Mouse (Mus musculus) CH12.LX (cell line): ENCODE measurements around the gene Nomo1. TPM values are rescaled to one million over a fixed set of nuclear protein-coding genes. Genes with fewer than 3 reads are reported as not detected.

ENCODE experiments used
- DNase-seq: peaks from one replicate; pipeline ENCODE4 v3.0.0-alpha.2; 2013; ENCODE audit errors: extremely low read depth
- H3K27ac ChIP-seq: 2 replicates; pipeline ENCODE4 v1.5.1; 2012; ENCODE audit warnings: low read depth, mild to moderate bottlenecking, control low read depth, moderate library complexity; ENCODE audit not compliant: insufficient read depth
- H3K27me3 ChIP-seq: replicated peaks from 2 replicates; pipeline ENCODE3; 2012; ENCODE audit warnings: inconsistent platforms
- H3K36me3 ChIP-seq, 2 experiments: replicated peaks in 1 of 2; 2 replicates each; pipeline versions ENCODE3 to v1.6.1; 2012; ENCODE audit warnings: inconsistent platforms in 1 of 2, low read length in 1 of 2, mild to moderate bottlenecking in 1 of 2, mixed read lengths in 1 of 2, moderate library complexity in 1 of 2; ENCODE audit not compliant: control insufficient read depth in 1 of 2, insufficient read depth in 1 of 2
- H3K4me1 ChIP-seq, 2 experiments: 2 replicates each; pipeline ENCODE4 v1.6.1; 2012; ENCODE audit warnings: inconsistent platforms in 1 of 2, moderate library complexity in 1 of 2; ENCODE audit not compliant: insufficient read depth in 2 of 2, control insufficient read depth in 1 of 2
- H3K4me2 ChIP-seq: 2 replicates; pipeline ENCODE4 v1.6.1; 2012; ENCODE audit warnings: low read depth, mild to moderate bottlenecking, control low read depth; ENCODE audit not compliant: poor library complexity, insufficient read depth, severe bottlenecking
- H3K4me3 ChIP-seq, 3 experiments: fragments of 150-350 bp in 1 of 3; sonication (generic) in 1 of 3; replicated peaks in 1 of 3; 2 replicates each; pipeline versions ENCODE3 to v1.5.1; 2011 to 2012; ENCODE audit warnings: low read depth in 2 of 3, low read length in 2 of 3, mild to moderate bottlenecking in 2 of 3, moderate library complexity in 2 of 3, control low read depth in 1 of 3, improper control_type of control experiment in 1 of 3, inconsistent platforms in 1 of 3, mixed read lengths in 1 of 3; ENCODE audit not compliant: poor library complexity in 1 of 3
- H3K79me2 ChIP-seq: replicated peaks from 2 replicates; pipeline ENCODE4 v1.6.1; 2012; ENCODE audit warnings: mild to moderate bottlenecking, moderate library complexity; ENCODE audit not compliant: control insufficient read depth, poor library complexity, insufficient read depth, severe bottlenecking; ENCODE audit errors: extremely low read depth
- H3K9ac ChIP-seq: 2 replicates; pipeline ENCODE4 v1.6.1; 2012; ENCODE audit warnings: low read depth, mild to moderate bottlenecking, control low read depth, moderate library complexity; ENCODE audit not compliant: insufficient read depth
- H3K9me3 ChIP-seq: replicated peaks from 2 replicates; pipeline ENCODE3; 2012; ENCODE audit warnings: low read length, inconsistent platforms, mixed read lengths
- BHLHE40 ChIP-seq: IDR thresholded peaks from 2 replicates; pipeline ENCODE4 v1.6.1; 2011; ENCODE audit warnings: mild to moderate bottlenecking, low read depth, low read length, improper control_type of control experiment
- CHD1 ChIP-seq: IDR thresholded peaks from 2 replicates; pipeline ENCODE4 v1.6.1; 2012; ENCODE audit warnings: low read depth, low read length, improper control_type of control experiment, inconsistent platforms
- CHD2 ChIP-seq: IDR thresholded peaks from 2 replicates; pipeline ENCODE4 v1.6.1; 2011; ENCODE audit warnings: low read length, improper control_type of control experiment
- CTCF ChIP-seq, 2 experiments: IDR thresholded peaks in 1 of 2; conservative IDR thresholded peaks in 1 of 2; 2 replicates each; pipeline ENCODE4 v1.5.1; 2011 to 2012; ENCODE audit warnings: low read depth in 2 of 2, low read length in 2 of 2, improper control_type of control experiment in 1 of 2, inconsistent platforms in 1 of 2, mild to moderate bottlenecking in 1 of 2, moderate library complexity in 1 of 2
- E2F4 ChIP-seq: IDR thresholded peaks from 2 replicates; pipeline ENCODE4 v1.6.1; 2011; ENCODE audit warnings: low read depth, low read length, improper control_type of control experiment; ENCODE audit not compliant: insufficient replicate concordance
- ELF1 ChIP-seq: IDR thresholded peaks from 2 replicates; pipeline ENCODE4 v1.6.1; 2014; ENCODE audit warnings: low read depth, mild to moderate bottlenecking, inconsistent platforms, low read length, improper control_type of control experiment
- EP300 ChIP-seq: IDR thresholded peaks from 2 replicates; pipeline ENCODE4 v1.6.1; 2011; ENCODE audit warnings: low read length, improper control_type of control experiment
- ETS1 ChIP-seq: conservative IDR thresholded peaks from 2 replicates; pipeline ENCODE4 v1.6.1; 2012; ENCODE audit warnings: low read depth, mild to moderate bottlenecking, inconsistent platforms, low read length, improper control_type of control experiment, moderate library complexity
- IRF4 ChIP-seq: IDR thresholded peaks from 2 replicates; pipeline ENCODE4 v1.6.1; 2014; ENCODE audit warnings: low read depth, mild to moderate bottlenecking, inconsistent platforms, low read length, improper control_type of control experiment
- JUND ChIP-seq: conservative IDR thresholded peaks from 2 replicates; pipeline ENCODE4 v1.6.1; 2011; ENCODE audit warnings: low read depth, low read length, improper control_type of control experiment
- MAFK ChIP-seq: IDR thresholded peaks from 2 replicates; pipeline ENCODE4 v1.6.1; 2011; ENCODE audit warnings: low read length, improper control_type of control experiment; ENCODE audit not compliant: insufficient replicate concordance
- MAX ChIP-seq: IDR thresholded peaks from 2 replicates; pipeline ENCODE4 v1.6.1; 2011; ENCODE audit warnings: low read length, improper control_type of control experiment
- MAZ ChIP-seq: IDR thresholded peaks from 2 replicates; pipeline ENCODE4 v1.6.1; 2012; ENCODE audit warnings: low read depth, mild to moderate bottlenecking, inconsistent platforms, low read length, improper control_type of control experiment, moderate library complexity
- MXI1 ChIP-seq: IDR thresholded peaks from 2 replicates; pipeline ENCODE4 v1.6.1; 2011; ENCODE audit warnings: mild to moderate bottlenecking, low read depth, low read length, improper control_type of control experiment
- MYC ChIP-seq: IDR thresholded peaks from 2 replicates; pipeline ENCODE4 v1.6.1; 2011; ENCODE audit warnings: low read depth, mild to moderate bottlenecking, improper control_type of control experiment, low read length
- NELFE ChIP-seq: IDR thresholded peaks from 2 replicates; pipeline ENCODE4 v1.6.1; 2011; ENCODE audit warnings: low read depth, low read length, improper control_type of control experiment
- SIN3A ChIP-seq: IDR thresholded peaks from 2 replicates; pipeline ENCODE4 v1.6.1; 2012; ENCODE audit warnings: low read length, improper control_type of control experiment, inconsistent platforms
- SMC3 ChIP-seq: IDR thresholded peaks from 2 replicates; pipeline ENCODE4 v1.6.1; 2011; ENCODE audit warnings: low read depth, low read length, improper control_type of control experiment
- TBP ChIP-seq: conservative IDR thresholded peaks from 2 replicates; pipeline ENCODE4 v1.6.1; 2011; ENCODE audit warnings: low read depth, low read length, improper control_type of control experiment
- TCF12 ChIP-seq: IDR thresholded peaks from 2 replicates; pipeline ENCODE4 v1.6.1; 2014; ENCODE audit warnings: low read depth, mild to moderate bottlenecking, inconsistent platforms, low read length, improper control_type of control experiment
- UBTF ChIP-seq: IDR thresholded peaks from 2 replicates; pipeline ENCODE4 v1.6.1; 2012; ENCODE audit warnings: low read depth, mild to moderate bottlenecking, inconsistent platforms, low read length, improper control_type of control experiment, moderate library complexity
- USF1 ChIP-seq: IDR thresholded peaks from 2 replicates; pipeline ENCODE4 v1.6.1; 2014; ENCODE audit warnings: low read depth, mild to moderate bottlenecking, inconsistent platforms, low read length, improper control_type of control experiment
- ZC3H11A ChIP-seq: IDR thresholded peaks from 2 replicates; pipeline ENCODE4 v1.6.1; 2012; ENCODE audit warnings: low read depth, mild to moderate bottlenecking, inconsistent platforms, low read length, improper control_type of control experiment
- ZNF384 ChIP-seq: IDR thresholded peaks from 2 replicates; pipeline ENCODE4 v1.6.1; 2012; ENCODE audit warnings: low read depth, low read length, improper control_type of control experiment, inconsistent platforms
- dilution Hi-C: fragments of 300-500 bp; cut with MboI; formaldehyde crosslinking; loops from 2 replicates; pipeline ENCODE4 v1.14.3; 2020; ENCODE audit warnings: low sequenced_read_pairs; ENCODE audit not compliant: extremely low pct_unique_long_range_greater_than_20kb, extremely low pct_ligation_motif_present
- in situ Hi-C: fragments of 300-500 bp; cut with MboI; formaldehyde crosslinking; loops from 3 replicates; pipeline ENCODE4 v1.14.3; 2019; ENCODE audit warnings: low sequenced_read_pairs, low pct_ligation_motif_present, low pct_unique_long_range_greater_than_20kb, mixed read lengths
- polyA plus RNA-seq: library from polyadenylated mRNA; unstranded; fragments of >175 nt; gene quantifications from 2 replicates; pipeline ENCODE4 v1.2.1, GENCODE M21; 2012; ENCODE audit warnings: low read depth; ENCODE audit not compliant: insufficient read length
- total RNA-seq, 2 experiments: library from RNA; depleted of rRNA; stranded (reverse); fragments of 300-350 nt in 1 of 2; fragments of >200 nt in 1 of 2; gene quantifications; 2 replicates each; pipeline ENCODE4 v1.2.3; 2012 to 2014

Nomo1 gene
- total and polyA plus RNA-seq, 3 experiments, result 41.9 to 103 (median 89.6) TPM

DNA sequence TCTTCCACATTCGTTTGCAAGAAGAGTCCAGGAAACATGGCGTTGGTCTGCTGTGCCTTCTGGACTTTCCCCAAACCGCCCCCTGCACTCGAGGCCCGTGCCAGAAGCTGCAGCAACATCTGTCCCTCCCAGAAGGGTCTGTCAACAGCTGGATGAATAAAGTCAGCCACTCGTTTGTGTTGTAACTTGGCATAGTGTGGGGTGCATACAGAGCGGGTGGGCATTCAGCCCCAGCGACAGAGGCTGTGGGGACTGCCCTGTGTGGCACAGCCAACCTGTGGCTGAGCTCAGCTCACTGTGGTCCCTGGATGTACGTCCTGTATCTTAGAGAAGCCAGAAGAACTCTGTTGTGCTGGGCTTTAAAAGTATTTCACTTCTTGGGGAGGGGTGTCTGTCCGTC, 50.5 kb downstream of the Nomo1 start:
- in situ Hi-C loops, result no loop called here
- TF ChIP-seq SIN3A (no peak), SMC3 (no peak), MYC (no peak), MAZ (no peak), ELF1 (no peak), MAFK (no peak), BHLHE40 (no peak), JUND (no peak), ZNF384 (no peak), NELFE (no peak), MXI1 (no peak), CTCF (conservative IDR thresholded peaks at IDR 0.05 in 1 of 2, IDR thresholded peaks at IDR 0.05 in 1 of 2; ENCODE audit: low read depth in 2 of 2, low read length in 2 of 2) (no peak), MAX (no peak)
- H3K36me3 ChIP-seq, result peaks cover 51 to 73% of the 10 kb centered on the region in 2 experiments
- H3K9me3 ChIP-seq, result no peaks in the 10 kb centered on the region
- H3K4me1 ChIP-seq, result no peaks in the 10 kb centered on the region
- no peak for DNase-seq
- H3K9ac ChIP-seq, result no peak overlapping the region
- no peak overlapping the region for H3K4me3 ChIP-seq
- no peak overlapping the region for H3K4me2 ChIP-seq
- no peaks in the 10 kb centered on the region for H3K79me2 ChIP-seq
- H3K27ac ChIP-seq, result no peak overlapping the region
- dilution Hi-C loops, result no loop called here
- no peaks in the 10 kb centered on the region for H3K27me3 ChIP-seq

- H3K36me3 ChIP-seq, result peaks cover 42 to 64% of the 10 kb centered on the region in 2 experiments
- in situ Hi-C loops, result no loop called here
- no peaks in the 10 kb centered on the region for H3K9me3 ChIP-seq
- no peak overlapping the region for H3K9ac ChIP-seq
- dilution Hi-C loops, result no loop called here
- TF ChIP-seq E2F4 (no peak), BHLHE40 (no peak), TCF12 (no peak), MXI1 (no peak)
- no peak overlapping the region for H3K27ac ChIP-seq
- no peak overlapping the region for H3K4me3 ChIP-seq
- peaks cover 2% of the 10 kb centered on the region for H3K27me3 ChIP-seq
- no peaks in the 10 kb centered on the region for H3K79me2 ChIP-seq
- DNase-seq, result no peak
- no peaks in the 10 kb centered on the region for H3K4me1 ChIP-seq
- no peak overlapping the region for H3K4me2 ChIP-seq
Observed at GRCm38 (mm10) chr7:46084839-46085513, 51.5 kb downstream of the Nomo1 start.

GRCm38 (mm10) chr7:46086378-46086777, 52.9 kb downstream of the Nomo1 start:
- H3K9ac ChIP-seq, result no peak overlapping the region
- no peaks in the 10 kb centered on the region for H3K79me2 ChIP-seq
- H3K9me3 ChIP-seq, result no peaks in the 10 kb centered on the region
- in situ Hi-C loops, result no loop called here
- peaks cover 28 to 50% of the 10 kb centered on the region in 2 experiments for H3K36me3 ChIP-seq
- no peak overlapping the region for H3K4me2 ChIP-seq
- DNase-seq, result peak; percentile 17
- TF ChIP-seq MAZ (no peak), MAFK (no peak), ETS1 (no peak), USF1 (no peak), IRF4 (no peak), ELF1 (no peak), ZNF384 (no peak), CHD2 (no peak), CHD1 (no peak), BHLHE40 (no peak), UBTF (no peak), TBP (no peak), ZC3H11A (no peak), EP300 (no peak)
- H3K4me1 ChIP-seq, result no peaks in the 10 kb centered on the region
- no peak overlapping the region for H3K27ac ChIP-seq
- dilution Hi-C loops, result no loop called here
- no peak overlapping the region for H3K4me3 ChIP-seq
- H3K27me3 ChIP-seq, result peaks cover 14% of the 10 kb centered on the region
